Mouse (Mus musculus): ENCODE results near the gene Hspb8. TPM values are rescaled to one million over a fixed set of nuclear protein-coding genes. Genes with fewer than 3 reads are reported as not detected.

The Hspb8 gene
- total and polyA plus RNA-seq, 3 experiments = not detected

- TF ChIP-seq HCFC1 (IDR thresholded peaks at IDR 0.05; ENCODE audit: low read depth, low read length) = no peak
- TF ChIP-seq ZNF384 (IDR thresholded peaks at IDR 0.05; ENCODE audit: low read depth, low read length) = no peak
- no peak for TF ChIP-seq POLR2AphosphoS5 (IDR thresholded peaks at IDR 0.05; ENCODE audit: borderline replicate concordance, low read depth, low read length)
- no peak for TF ChIP-seq MAX (IDR thresholded peaks at IDR 0.05; ENCODE audit: low read length)
- TF ChIP-seq NELFE (IDR thresholded peaks at IDR 0.05; ENCODE audit: low read depth, low read length) = no peak
- no peak for TF ChIP-seq KAT2A (conservative IDR thresholded peaks at IDR 0.05; ENCODE audit: low read depth, low read length)
- no peak for TF ChIP-seq ELF1 (IDR thresholded peaks at IDR 0.05; ENCODE audit: low read depth, low read length)
- TF ChIP-seq TBP (IDR thresholded peaks at IDR 0.05; ENCODE audit: low read depth, low read length) = no peak
- TF ChIP-seq USF1 (IDR thresholded peaks at IDR 0.05; ENCODE audit: low read depth, low read length) = no peak
- no peak for TF ChIP-seq BHLHE40 (IDR thresholded peaks at IDR 0.05; ENCODE audit: borderline replicate concordance, low read depth, low read length)
- no peak for TF ChIP-seq EP300 (IDR thresholded peaks at IDR 0.05; ENCODE audit: low read depth in 1 of 2, low read length in 2 of 2)
- TF ChIP-seq NRF1 (IDR thresholded peaks at IDR 0.05; ENCODE audit: insufficient read depth, low read depth, low read length, poor library complexity, severe bottlenecking) = no peak
- no peak for TF ChIP-seq MAZ (IDR thresholded peaks at IDR 0.05; ENCODE audit: low read depth, low read length)
- no peak for TF ChIP-seq CTCF (IDR thresholded peaks at IDR 0.05 in 2 of 3, conservative IDR thresholded peaks at IDR 0.05 in 1 of 3; ENCODE audit: control insufficient read depth in 1 of 3, insufficient read depth in 1 of 3, low read depth in 2 of 3, low read length in 3 of 3, poor library complexity in 1 of 3, severe bottlenecking in 1 of 3)
- no peak for TF ChIP-seq POLR2AphosphoS2 (IDR thresholded peaks at IDR 0.05; ENCODE audit: low read length)
- TF ChIP-seq GATA1 (IDR thresholded peaks at IDR 0.05; ENCODE audit: low read depth, low read length) = no peak
- Histone ChIP-seq H3K27me3 (ENCODE audit: control insufficient read depth in 1 of 2, insufficient read depth in 2 of 2, low read length in 2 of 2) (no peaks in the 10 kb centered on the region), H3K4me1 (ENCODE audit: control insufficient read depth in 1 of 2, insufficient read depth in 2 of 2, low read length in 2 of 2) (no peaks in the 10 kb centered on the region), H3K27ac (ENCODE audit: control insufficient read depth, low read depth, low read length) (no peak overlapping the region), H3K36me3 (ENCODE audit: control insufficient read depth in 1 of 2, insufficient read depth in 2 of 2, low read length in 2 of 2) (no peaks in the 10 kb centered on the region), H3K79me2 (ENCODE audit: control insufficient read depth, insufficient read depth, low read length, poor library complexity) (no peaks in the 10 kb centered on the region), H3K4me3 (ENCODE audit: control insufficient read depth in 1 of 2, insufficient read depth in 1 of 2, low read depth in 2 of 2, low read length in 2 of 2) (no peak overlapping the region), H3K9ac (ENCODE audit: control insufficient read depth, low read depth, low read length, poor library complexity, severe bottlenecking) (no peak overlapping the region), H3K9me3 (replicated peaks; ENCODE audit: insufficient read depth, low read length) (no peaks in the 10 kb centered on the region)
- DNase-seq (ENCODE audit: low read depth, low spot score) = no peak
Measured at GRCm38 (mm10) chr5:116407321-116407720, 15.3 kb downstream of the Hspb8 start.

GRCm38 (mm10) chr5:116406507-116406906 lies 16.2 kb downstream of the Hspb8 start:
- no peaks in the 10 kb centered on the region for H3K9me3 ChIP-seq (replicated peaks; ENCODE audit: insufficient read depth, low read length)
- no peaks in the 10 kb centered on the region for H3K4me1 ChIP-seq (ENCODE audit: control insufficient read depth in 1 of 2, insufficient read depth in 2 of 2, low read length in 2 of 2)
- no peak overlapping the region for H3K4me3 ChIP-seq (ENCODE audit: control insufficient read depth in 1 of 2, insufficient read depth in 1 of 2, low read depth in 2 of 2, low read length in 2 of 2)
- no peak overlapping the region for H3K27ac ChIP-seq (ENCODE audit: control insufficient read depth, low read depth, low read length)
- H3K36me3 ChIP-seq (ENCODE audit: control insufficient read depth in 1 of 2, insufficient read depth in 2 of 2, low read length in 2 of 2) = no peaks in the 10 kb centered on the region
- DNase-seq (ENCODE audit: low read depth, low spot score) = no peak
- TF ChIP-seq ZKSCAN1 (IDR thresholded peaks at IDR 0.05; ENCODE audit: low read depth, low read length) = no peak
- no peak for TF ChIP-seq POLR2AphosphoS2 (IDR thresholded peaks at IDR 0.05; ENCODE audit: low read length)
- no peak for TF ChIP-seq SIN3A (IDR thresholded peaks at IDR 0.05; ENCODE audit: low read length)
- TF ChIP-seq MEF2A (IDR thresholded peaks at IDR 0.05; ENCODE audit: extremely low read depth, insufficient replicate concordance, low read depth, low read length, poor library complexity, severe bottlenecking) = no peak
- TF ChIP-seq CHD2 (IDR thresholded peaks at IDR 0.05; ENCODE audit: low read length) = no peak
- TF ChIP-seq POLR2AphosphoS5 (IDR thresholded peaks at IDR 0.05; ENCODE audit: borderline replicate concordance, low read depth, low read length) = no peak
- no peak for TF ChIP-seq MYC (IDR thresholded peaks at IDR 0.05; ENCODE audit: low read depth, low read length)
- TF ChIP-seq TCF12 (IDR thresholded peaks at IDR 0.05; ENCODE audit: low read depth, low read length) = no peak
- TF ChIP-seq GATA1 (IDR thresholded peaks at IDR 0.05; ENCODE audit: low read depth, low read length) = no peak
- no peak for TF ChIP-seq JUND (IDR thresholded peaks at IDR 0.05; ENCODE audit: low read depth, low read length)
- TF ChIP-seq NELFE (IDR thresholded peaks at IDR 0.05; ENCODE audit: low read depth, low read length) = no peak
- no peak for TF ChIP-seq CHD1 (IDR thresholded peaks at IDR 0.05; ENCODE audit: low read depth, low read length)
- H3K9ac ChIP-seq (ENCODE audit: control insufficient read depth, low read depth, low read length, poor library complexity, severe bottlenecking) = no peak overlapping the region
- H3K79me2 ChIP-seq (ENCODE audit: control insufficient read depth, insufficient read depth, low read length, poor library complexity) = no peaks in the 10 kb centered on the region
- H3K27me3 ChIP-seq (ENCODE audit: control insufficient read depth in 1 of 2, insufficient read depth in 2 of 2, low read length in 2 of 2) = no peaks in the 10 kb centered on the region

Measured in MEL (cell line).